Mouse (Mus musculus): ENCODE results near the gene Gm20388.
A peak's percentile ranks its signal among the peaks of the same experiment; 100 is the strongest.

The Gm20388 gene

DNA sequence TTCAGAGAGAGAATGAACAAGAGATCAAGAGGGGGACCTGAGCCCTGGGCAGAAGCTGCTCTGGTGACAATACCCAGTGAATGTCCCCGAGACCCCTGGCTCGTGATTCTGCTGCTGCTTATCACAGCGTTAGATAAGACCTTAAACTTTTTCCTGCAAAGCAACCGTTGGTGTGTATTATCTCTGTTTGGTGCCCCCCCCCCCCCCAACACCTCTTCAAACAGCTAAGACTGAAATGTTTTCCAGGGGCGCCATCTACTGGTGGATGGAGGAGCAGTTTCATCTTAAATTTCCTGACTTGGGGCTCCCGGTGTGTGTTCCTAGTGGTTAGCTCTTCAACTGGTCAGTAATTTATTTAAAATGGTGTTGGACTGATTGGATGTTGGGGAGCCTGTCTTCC is 1999.0 kb downstream of the Gm20388 start:
- peak; percentile 80 for DNase-seq

GRCm38 (mm10) chr8:121911400-121911799 is 2000.8 kb downstream of the Gm20388 start:
- no peak for DNase-seq

DNA sequence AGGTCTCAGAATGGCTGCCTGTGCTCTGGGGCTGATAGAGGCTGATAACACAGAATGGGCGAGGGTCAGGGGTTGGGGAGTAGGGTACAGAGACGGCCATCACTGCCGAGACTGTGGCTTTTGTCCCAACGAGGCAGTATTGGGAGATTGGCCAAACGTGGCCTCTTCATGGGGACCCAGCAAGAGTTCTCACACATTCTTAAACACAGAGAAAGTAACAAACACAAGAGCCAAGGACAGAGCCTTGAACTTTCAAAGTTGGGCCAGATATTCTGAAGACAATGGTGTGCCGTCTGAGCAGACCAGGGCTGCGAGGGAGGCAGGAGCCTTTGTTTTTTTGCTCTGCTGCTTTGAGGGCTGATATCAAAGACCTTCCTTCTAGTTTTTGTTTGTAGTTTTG is 2001.3 kb downstream of the Gm20388 start:
- no peak for DNase-seq

GRCm38 (mm10) chr8:121912831-121913230 is 2002.2 kb downstream of the Gm20388 start:
- DNase-seq, result peak; percentile 32

DNA sequence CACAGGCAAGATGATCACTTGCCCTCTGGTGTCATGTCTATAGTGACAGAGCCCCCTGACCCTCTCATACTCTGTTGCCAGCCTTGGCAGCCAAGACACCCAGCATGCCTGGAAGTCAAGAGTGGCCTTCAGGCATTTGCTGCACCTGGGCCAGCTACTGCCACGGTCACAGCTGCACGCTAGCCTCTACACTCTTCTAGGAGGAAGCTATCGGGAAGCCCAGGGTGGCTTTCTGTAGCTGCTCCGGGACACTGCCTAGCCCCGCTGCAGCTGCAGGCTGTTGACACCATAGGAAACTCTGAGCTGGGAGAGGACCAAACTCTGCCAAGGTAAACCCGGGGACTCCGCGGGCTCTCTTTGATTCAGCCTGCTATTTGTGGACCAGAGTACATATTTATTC is 2002.7 kb downstream of the Gm20388 start:
- DNase-seq, result no peak

DNA sequence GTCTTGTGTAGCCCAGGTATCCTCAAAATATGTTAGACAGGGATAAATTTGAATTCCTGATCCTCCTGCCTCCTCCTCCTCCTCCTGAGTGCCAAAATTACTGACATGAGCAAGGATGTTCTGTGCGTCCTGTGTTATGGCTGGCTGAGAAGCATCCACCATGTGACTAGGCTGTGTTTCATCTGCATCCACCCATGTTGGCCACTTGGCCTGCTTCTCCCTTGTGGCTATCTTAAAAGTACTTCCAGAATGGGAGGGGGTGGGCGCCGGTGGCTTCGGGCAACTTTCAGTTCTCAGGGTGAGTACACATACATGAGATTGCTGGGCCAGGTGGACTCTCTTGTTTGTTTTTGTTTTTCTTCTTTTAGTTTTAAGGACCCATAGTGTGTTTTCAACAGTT is 2008.5 kb downstream of the Gm20388 start:
- DNase-seq, result no peak

DNA sequence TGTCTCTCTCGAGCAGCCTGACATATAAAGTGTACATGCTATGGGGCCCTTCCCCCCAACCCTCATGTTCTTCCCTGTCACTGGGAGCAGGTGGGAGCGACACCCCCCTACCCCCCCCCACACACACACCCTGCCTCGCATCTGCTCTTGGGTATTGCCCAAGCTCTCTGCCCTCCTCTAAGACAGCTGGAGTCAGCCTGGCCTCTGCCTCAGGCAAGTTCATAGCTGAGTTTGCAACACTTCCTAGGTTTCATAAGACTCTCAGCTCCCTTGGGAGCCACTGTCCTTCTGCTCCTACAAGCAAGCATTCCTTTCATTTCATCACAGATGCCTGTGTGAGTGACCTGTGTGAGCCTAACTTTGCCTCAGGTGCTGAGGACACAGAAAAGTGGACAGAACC is 2009.1 kb downstream of the Gm20388 start:
- no peak for DNase-seq

DNA sequence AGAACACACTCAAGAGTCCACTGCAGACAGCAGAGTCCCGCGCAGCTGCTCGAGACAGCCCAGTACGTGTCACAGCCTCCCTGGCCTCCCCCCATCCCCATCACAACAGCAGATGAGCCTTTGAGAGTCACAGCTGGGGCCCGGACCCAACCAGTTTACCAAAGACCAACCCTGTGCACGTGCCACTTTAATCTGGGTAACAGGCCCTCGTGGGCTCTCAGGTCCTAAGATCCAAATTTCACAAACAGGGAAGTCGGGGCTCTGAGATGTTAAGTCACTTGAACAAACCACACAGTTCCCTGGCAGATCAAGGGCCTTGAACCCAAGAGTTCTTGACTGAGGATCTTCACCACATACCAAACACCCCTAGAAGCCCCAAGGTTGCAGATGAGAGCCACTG is 2010.9 kb downstream of the Gm20388 start:
- no peak for DNase-seq

GRCm38 (mm10) chr8:121922101-121922500 is 2011.5 kb downstream of the Gm20388 start:
- no peak for DNase-seq

- no peak for DNase-seq
These were observed 2014.0 kb downstream of the Gm20388 start for GRCm38 (mm10) chr8:121924681-121925080.

- peak; percentile 84 for DNase-seq
These were observed 2015.0 kb downstream of the Gm20388 start for GRCm38 (mm10) chr8:121925624-121926023.

- no peak for DNase-seq
These were observed 2015.6 kb downstream of the Gm20388 start for GRCm38 (mm10) chr8:121926266-121926665.

- DNase-seq, result peak; percentile 52
These were observed 2016.7 kb downstream of the Gm20388 start for GRCm38 (mm10) chr8:121927316-121927715.

- no peak for DNase-seq
These were observed 2019.4 kb downstream of the Gm20388 start for GRCm38 (mm10) chr8:121930047-121930446.

DNA sequence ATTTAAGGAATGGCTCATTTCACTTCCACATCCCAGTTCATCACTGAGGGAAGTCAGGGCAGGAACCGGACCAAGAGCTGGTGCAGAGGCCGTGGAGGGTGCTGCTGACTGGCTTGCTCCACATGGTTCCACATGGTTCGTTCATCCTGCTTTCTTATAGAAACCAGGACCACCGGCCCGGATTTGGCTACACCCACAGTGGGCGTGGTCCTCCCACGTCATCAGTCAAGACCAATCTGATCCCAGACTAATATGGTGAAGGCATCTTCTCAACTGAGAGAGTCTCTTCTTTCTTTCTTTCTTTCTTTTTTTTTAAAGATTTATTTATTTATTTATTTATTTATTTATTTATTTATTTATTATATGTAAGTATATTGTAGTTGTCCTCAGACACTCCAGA is 2020.9 kb downstream of the Gm20388 start:
- DNase-seq, result no peak

DNA sequence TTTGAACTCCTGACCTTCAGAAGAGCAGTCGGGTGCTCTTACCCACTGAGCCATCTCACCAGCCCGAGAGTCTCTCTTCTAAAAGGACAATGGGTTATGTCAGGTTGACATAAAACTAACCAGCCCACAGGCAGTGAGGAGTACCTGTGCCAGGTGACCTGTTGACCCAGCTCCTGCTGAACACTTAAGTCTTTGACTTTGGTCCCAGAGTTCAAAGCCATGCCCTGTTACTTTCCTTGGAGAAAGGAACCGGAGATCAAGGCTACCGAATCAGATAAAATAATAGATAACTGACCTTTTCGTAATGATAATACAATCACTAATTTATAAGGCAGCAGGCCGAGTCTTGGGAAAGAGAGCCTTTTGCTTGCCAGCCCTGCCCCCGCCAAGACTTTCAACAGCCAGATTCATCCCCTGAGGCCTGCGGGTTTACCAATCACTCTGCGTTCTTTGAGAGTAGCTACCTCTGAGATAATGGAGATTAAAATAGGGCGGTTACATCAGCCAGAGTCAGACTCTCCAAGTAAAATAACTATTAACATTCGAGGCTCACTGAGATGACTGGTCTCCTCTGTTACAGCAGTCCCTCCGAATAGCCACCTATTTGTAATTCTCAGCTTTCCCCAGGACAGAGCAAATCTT is 2021.5 kb downstream of the Gm20388 start:
- DNase-seq, result no peak

DNA sequence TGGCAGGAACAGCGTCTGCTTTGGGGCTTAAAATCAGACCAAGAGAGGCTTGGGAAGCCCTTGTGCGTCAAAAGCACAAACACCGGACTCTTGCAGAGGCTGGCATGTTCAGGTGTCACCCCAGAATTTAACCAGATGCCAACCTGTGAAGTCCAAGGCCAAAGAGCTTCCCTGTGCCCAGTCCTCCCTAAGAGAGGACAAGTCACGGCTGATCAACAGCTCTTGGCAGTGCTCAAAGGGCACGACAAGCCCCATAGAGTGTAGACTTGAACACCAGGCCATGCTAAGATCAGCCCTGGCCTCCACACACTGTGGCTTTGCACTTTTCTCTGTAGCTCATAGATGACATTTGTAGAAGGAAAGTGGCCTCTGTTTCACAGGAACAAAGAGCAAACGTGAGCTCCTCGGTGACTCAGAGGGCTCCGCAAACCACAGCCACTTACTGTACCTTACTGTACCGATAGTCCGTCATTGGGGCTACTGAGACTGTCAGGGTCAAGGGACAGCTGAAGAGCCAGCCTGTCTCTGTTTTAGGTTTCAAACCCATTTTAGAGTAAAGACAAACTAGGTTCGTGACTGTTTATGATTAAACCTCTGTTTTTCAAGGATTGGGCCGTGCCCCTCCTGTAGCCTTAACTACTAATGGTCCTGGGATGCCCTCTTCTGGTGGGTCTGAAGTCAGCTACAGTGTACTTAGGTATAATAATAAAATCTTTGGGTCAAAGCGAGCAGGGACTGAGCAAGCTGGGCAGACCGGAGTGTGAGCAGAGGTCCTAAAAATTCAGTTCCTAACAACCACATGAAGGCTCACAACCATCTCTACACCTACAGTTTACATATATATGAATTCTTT is 2022.3 kb downstream of the Gm20388 start:
- no peak for DNase-seq

DNA sequence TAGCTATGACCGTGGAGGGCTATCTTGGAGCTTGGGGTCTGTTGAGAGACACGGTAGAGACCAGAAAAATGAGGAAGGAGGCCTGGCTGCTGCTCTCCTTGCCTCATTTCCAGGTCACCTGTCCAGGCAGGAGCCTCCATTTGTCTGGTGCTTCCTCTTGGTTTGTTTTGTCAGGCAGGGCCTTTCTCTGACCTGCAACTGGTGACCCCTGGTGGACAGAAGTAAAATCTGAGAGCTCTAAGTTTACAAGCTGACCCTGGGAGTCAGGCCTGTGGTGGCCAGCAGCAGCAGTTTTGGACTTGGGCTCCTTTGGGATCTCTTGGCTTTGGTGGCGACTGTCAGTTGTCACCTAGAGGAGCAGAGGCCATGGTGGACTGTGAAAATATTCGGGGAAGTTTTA is 2023.9 kb downstream of the Gm20388 start:
- DNase-seq, result no peak

- DNase-seq, result no peak
These were observed 2024.3 kb downstream of the Gm20388 start for GRCm38 (mm10) chr8:121934923-121935322.

GRCm38 (mm10) chr8:121935341-121936294 is 2025.0 kb downstream of the Gm20388 start:
- no peak for DNase-seq

DNA sequence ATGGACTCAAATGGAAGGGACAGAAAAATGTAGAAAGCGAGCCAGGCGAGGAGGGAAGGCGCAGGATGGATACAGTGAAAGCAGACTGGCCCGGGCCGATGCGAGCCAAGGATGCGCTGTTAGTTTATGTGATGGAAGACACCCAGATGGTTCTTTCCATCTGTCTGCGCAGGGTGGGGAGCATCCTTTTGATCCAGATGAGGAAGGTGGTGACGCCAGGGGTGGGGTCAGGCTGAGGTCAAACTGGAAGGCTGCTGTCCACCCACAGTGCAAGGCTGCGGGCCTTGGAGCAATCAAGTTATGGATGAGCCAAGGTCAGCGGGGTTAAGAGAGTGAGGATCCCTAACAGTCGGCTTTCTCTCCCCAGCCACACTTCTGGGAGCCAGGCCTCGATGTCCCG is 2025.8 kb downstream of the Gm20388 start:
- DNase-seq, result no peak

DNA sequence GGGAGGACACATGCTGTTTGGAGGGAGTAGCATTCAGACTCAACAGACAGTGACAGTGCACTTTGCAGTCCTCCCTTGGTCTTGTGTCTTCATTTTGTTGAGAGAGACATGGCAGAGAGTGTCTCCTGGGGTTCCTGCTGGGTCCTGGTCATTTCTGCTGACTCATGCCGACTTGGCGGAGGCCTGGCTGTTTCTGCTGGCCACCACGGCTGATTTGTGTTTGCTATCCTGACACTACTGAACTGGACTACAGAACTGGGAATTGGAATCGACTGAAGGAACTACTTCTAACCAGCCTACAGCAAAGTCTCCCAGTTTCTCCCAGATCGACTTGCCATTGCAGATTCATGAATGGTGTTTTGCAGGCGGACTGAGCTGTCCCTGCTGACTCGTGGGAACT is 2028.1 kb downstream of the Gm20388 start:
- DNase-seq, result no peak

- DNase-seq, result no peak
These were observed 2032.5 kb downstream of the Gm20388 start for GRCm38 (mm10) chr8:121943057-121943540.

Data from liver (tissue).